12 mouse cellular contexts compared by ENCODE assay signal in genomic region chr11:35670746-35671145, GRCm38 (mm10).
"Had no signal": no experiment of that assay in that cellular context is flagged by ENCODE, and none has a peak within 500 bp of the region (broad histone marks: within the 10 kb centered on the region; RNA-seq: fewer than 3 reads in every experiment).

No protein-coding gene starts in this region.

- H3K27ac ChIP-seq: kidney, embryonic 15.5 days; liver, embryonic 15.5 days had no signal

- H3K4me1 ChIP-seq: kidney, embryonic 15.5 days; liver, embryonic 15.5 days had no signal

- H3K27me3 ChIP-seq: liver, embryonic 15.5 days had no signal

- DNase-seq: kidney, adult 2 months; kidney, postnatal 14 days; layer of hippocampus, adult 9-11 months; layer of hippocampus, postnatal 36 days; lung, adult 2 months; lung, postnatal 36 days; right cerebral cortex, adult 18-20 months; right cerebral cortex, postnatal 25 days; thymus, adult 18-20 months; thymus, postnatal 25 days had no signal

- H3K4me3 ChIP-seq: kidney, embryonic 15.5 days; liver, embryonic 15.5 days had no signal

- H3K36me3 ChIP-seq: kidney, embryonic 15.5 days; liver, embryonic 15.5 days had no signal
